Mouse (Mus musculus) neural tube, embryonic 14.5 days (tissue): ENCODE results near the gene Mrgprh. TPM values are rescaled to one million over a fixed set of nuclear protein-coding genes. Genes with fewer than 3 reads are reported as not detected.

Experiments used
- ATAC-seq: fragments of 200-750 bp; cut with Nextera tagmentation; 2 replicates; pipeline ENCODE4 v1.8.0; 2017; ENCODE audit warnings: low read depth, mild to moderate bottlenecking, moderate TSS enrichment, moderate library complexity
- H3K27ac ChIP-seq: fragments of 300-500 bp; sonication (generic); 2 replicates; pipeline ENCODE4 v1.5.1; 2014; ENCODE audit warnings: low read depth, mild to moderate bottlenecking, control low read depth, low read length, moderate library complexity, mixed read lengths
- H3K27me3 ChIP-seq: fragments of 300-500 bp; sonication (generic); 2 replicates; pipeline ENCODE4 v1.6.1; 2014; ENCODE audit warnings: low read length; ENCODE audit not compliant: control insufficient read depth, insufficient read depth
- H3K36me3 ChIP-seq: fragments of 300-500 bp; sonication (generic); 2 replicates; pipeline ENCODE4 v1.6.1; 2014; ENCODE audit warnings: low read length, mixed read lengths; ENCODE audit not compliant: control insufficient read depth, insufficient read depth
- H3K4me1 ChIP-seq: fragments of 300-500 bp; sonication (generic); 2 replicates; pipeline ENCODE4 v1.6.1; 2014; ENCODE audit warnings: low read length; ENCODE audit not compliant: control insufficient read depth, insufficient read depth
- H3K4me2 ChIP-seq: fragments of 300-500 bp; sonication (generic); 2 replicates; pipeline ENCODE4 v1.6.1; 2014; ENCODE audit warnings: mild to moderate bottlenecking, low read depth, low read length, control low read depth
- H3K4me3 ChIP-seq: fragments of 300-500 bp; sonication (generic); 2 replicates; pipeline ENCODE4 v1.5.1; 2014; ENCODE audit warnings: low read depth, low read length, control low read depth, mixed read lengths
- H3K9ac ChIP-seq: fragments of 300-500 bp; sonication (generic); replicated peaks from 2 replicates; pipeline ENCODE4 v1.6.1; 2014; ENCODE audit warnings: low read depth, mild to moderate bottlenecking, control low read depth, low read length, mixed read lengths
- H3K9me3 ChIP-seq: fragments of 300-500 bp; sonication (generic); 2 replicates; pipeline ENCODE4 v1.6.1; 2016; ENCODE audit warnings: low read length; ENCODE audit not compliant: control insufficient read depth
- WGBS: fragments of 180-500 bp; shearing (Covaris S2); extraction: QIAGEN DNeasy Blood & Tissue Kit; methylation state at CpG from one replicate; pipeline ENCODE4 v1.1.7; 2014; 5-methylcytosine and 5-hydroxymethylcytosine counted together
- polyA plus RNA-seq: library from polyadenylated mRNA; unstranded; fragments of >200 nt; fragmentation: Nextera tagmentation; extraction: Ambion mirVana; gene quantifications from 2 replicates; pipeline ENCODE4 v1.2.1, GENCODE M21; 2014

The Mrgprh gene
- polyA plus RNA-seq, 1 experiment from 2014 or later = not detected

- no peak for ATAC-seq
- H3K9me3 ChIP-seq = no peaks in the 10 kb centered on the region
- H3K4me2 ChIP-seq = no peak overlapping the region
- no peak overlapping the region for H3K4me3 ChIP-seq
- WGBS = 91% methylated on average over 4 of the region's 4 CpGs
- H3K27ac ChIP-seq = no peak overlapping the region
- H3K4me1 ChIP-seq = no peaks in the 10 kb centered on the region
- H3K9ac ChIP-seq = no peak overlapping the region
- no peaks in the 10 kb centered on the region for H3K27me3 ChIP-seq
- H3K36me3 ChIP-seq = no peaks in the 10 kb centered on the region
Measured at GRCm38 (mm10) chr17:12844540-12844939, 31.3 kb upstream of the Mrgprh start.

- H3K36me3 ChIP-seq = no peaks in the 10 kb centered on the region
- no peaks in the 10 kb centered on the region for H3K4me1 ChIP-seq
- H3K27ac ChIP-seq = no peak overlapping the region
- no peak overlapping the region for H3K4me2 ChIP-seq
- ATAC-seq = no peak
- H3K9ac ChIP-seq = no peak overlapping the region
- 58% methylated on average over 5 of the region's 5 CpGs for WGBS
- H3K4me3 ChIP-seq = no peak overlapping the region
- H3K9me3 ChIP-seq = no peaks in the 10 kb centered on the region
- H3K27me3 ChIP-seq = no peaks in the 10 kb centered on the region
Measured at GRCm38 (mm10) chr17:12845862-12846261, 30.0 kb upstream of the Mrgprh start.

GRCm38 (mm10) chr17:12846474-12846873 lies 29.4 kb upstream of the Mrgprh start:
- H3K9me3 ChIP-seq = no peaks in the 10 kb centered on the region
- no peak overlapping the region for H3K4me2 ChIP-seq
- no peak overlapping the region for H3K27ac ChIP-seq
- no peaks in the 10 kb centered on the region for H3K4me1 ChIP-seq
- no peaks in the 10 kb centered on the region for H3K36me3 ChIP-seq
- H3K27me3 ChIP-seq = no peaks in the 10 kb centered on the region
- no peak overlapping the region for H3K9ac ChIP-seq
- ATAC-seq = no peak
- no peak overlapping the region for H3K4me3 ChIP-seq
- WGBS = 73% methylated on average over 5 of the region's 5 CpGs

DNA sequence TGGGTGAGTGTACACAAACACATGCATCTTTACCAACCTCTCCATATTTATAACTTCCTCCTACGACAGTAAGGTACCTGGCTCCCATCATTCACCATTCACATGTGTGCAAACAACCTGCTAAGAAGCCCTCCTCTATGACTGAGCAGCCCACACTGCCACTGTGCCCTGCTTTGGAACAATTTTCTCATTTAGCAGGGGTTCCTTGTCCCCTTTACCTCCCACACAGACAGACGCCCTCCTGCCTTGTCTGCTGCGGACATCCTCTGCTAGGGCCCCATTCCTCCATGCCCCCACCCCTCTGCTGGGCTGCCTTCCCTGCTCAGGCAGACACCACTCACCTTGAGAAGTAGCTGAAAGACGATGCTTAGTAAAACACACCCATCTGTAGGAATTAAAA lies 28.1 kb upstream of the Mrgprh start:
- ATAC-seq = no peak
- no peaks in the 10 kb centered on the region for H3K36me3 ChIP-seq
- no peaks in the 10 kb centered on the region for H3K27me3 ChIP-seq
- no peak overlapping the region for H3K4me3 ChIP-seq
- 73% methylated on average over 4 of the region's 4 CpGs for WGBS
- no peaks in the 10 kb centered on the region for H3K4me1 ChIP-seq
- H3K9me3 ChIP-seq = no peaks in the 10 kb centered on the region
- H3K27ac ChIP-seq = no peak overlapping the region
- no peak overlapping the region for H3K4me2 ChIP-seq
- H3K9ac ChIP-seq = no peak overlapping the region

GRCm38 (mm10) chr17:12849778-12850382 lies 26.0 kb upstream of the Mrgprh start:
- Histone ChIP-seq H3K27me3 (no peaks in the 10 kb centered on the region), H3K9ac (no peak overlapping the region), H3K4me2 (no peak overlapping the region), H3K9me3 (no peaks in the 10 kb centered on the region), H3K36me3 (no peaks in the 10 kb centered on the region), H3K27ac (no peak overlapping the region), H3K4me3 (no peak overlapping the region), H3K4me1 (no peaks in the 10 kb centered on the region)
- WGBS = 91% methylated on average over 8 of the region's 8 CpGs
- no peak for ATAC-seq

DNA sequence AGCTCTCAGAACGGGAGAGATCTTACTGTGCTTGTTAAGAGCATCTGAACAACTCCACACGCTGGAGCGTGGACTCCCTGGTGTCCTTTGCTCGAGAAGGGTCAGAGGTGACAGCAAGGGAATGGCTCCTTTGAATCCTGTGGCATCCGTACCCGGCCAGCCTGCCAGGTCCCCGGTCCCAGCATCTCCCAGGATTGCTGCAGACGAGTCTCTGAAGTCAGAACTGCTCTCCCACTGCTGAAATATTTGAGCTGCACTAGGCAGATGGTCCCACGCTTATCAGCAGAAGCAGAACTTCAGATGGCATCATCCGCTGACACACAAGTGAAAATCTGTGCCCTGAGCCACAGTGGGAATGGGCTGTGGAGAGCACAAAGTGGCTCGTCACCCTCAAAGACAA lies 24.1 kb upstream of the Mrgprh start:
- no peak overlapping the region for H3K4me2 ChIP-seq
- ATAC-seq = no peak
- H3K36me3 ChIP-seq = no peaks in the 10 kb centered on the region
- WGBS = 70% methylated on average over 11 of the region's 11 CpGs
- no peaks in the 10 kb centered on the region for H3K27me3 ChIP-seq
- no peaks in the 10 kb centered on the region for H3K9me3 ChIP-seq
- no peaks in the 10 kb centered on the region for H3K4me1 ChIP-seq
- H3K4me3 ChIP-seq = no peak overlapping the region
- H3K9ac ChIP-seq = no peak overlapping the region
- no peak overlapping the region for H3K27ac ChIP-seq

GRCm38 (mm10) chr17:12853821-12854220 lies 22.0 kb upstream of the Mrgprh start:
- WGBS = 79% methylated on average over 2 of the region's 2 CpGs
- no peaks in the 10 kb centered on the region for H3K36me3 ChIP-seq
- no peak overlapping the region for H3K27ac ChIP-seq
- no peak for ATAC-seq
- H3K9me3 ChIP-seq = no peaks in the 10 kb centered on the region
- H3K4me3 ChIP-seq = no peak overlapping the region
- no peak overlapping the region for H3K9ac ChIP-seq
- no peaks in the 10 kb centered on the region for H3K27me3 ChIP-seq
- no peak overlapping the region for H3K4me2 ChIP-seq
- H3K4me1 ChIP-seq = no peaks in the 10 kb centered on the region

DNA sequence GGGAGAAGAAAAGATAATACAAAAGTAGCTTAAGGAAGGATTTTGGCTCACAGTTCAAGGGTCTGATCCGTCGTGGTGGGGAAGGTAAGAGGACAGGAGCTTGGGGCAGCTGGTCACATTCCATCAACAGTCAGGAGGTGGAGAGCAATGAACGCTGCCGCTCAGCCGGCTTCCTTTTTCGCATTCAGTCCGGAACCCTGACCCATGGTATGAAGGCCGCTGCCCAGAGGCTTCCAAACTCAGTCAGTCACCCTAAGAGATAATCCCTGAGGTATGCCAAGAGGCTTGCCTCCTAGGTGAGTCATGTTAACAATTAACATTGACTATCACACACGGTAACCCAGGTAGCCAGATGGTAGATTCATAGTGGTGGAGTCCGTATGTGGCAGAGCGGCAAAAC lies 21.4 kb upstream of the Mrgprh start:
- Histone ChIP-seq H3K4me3 (no peak overlapping the region), H3K4me2 (no peak overlapping the region), H3K36me3 (no peaks in the 10 kb centered on the region), H3K4me1 (no peaks in the 10 kb centered on the region), H3K27me3 (no peaks in the 10 kb centered on the region), H3K9me3 (no peaks in the 10 kb centered on the region), H3K9ac (no peak overlapping the region), H3K27ac (no peak overlapping the region)
- WGBS = 91% methylated on average over 11 of the region's 11 CpGs
- ATAC-seq = no peak

DNA sequence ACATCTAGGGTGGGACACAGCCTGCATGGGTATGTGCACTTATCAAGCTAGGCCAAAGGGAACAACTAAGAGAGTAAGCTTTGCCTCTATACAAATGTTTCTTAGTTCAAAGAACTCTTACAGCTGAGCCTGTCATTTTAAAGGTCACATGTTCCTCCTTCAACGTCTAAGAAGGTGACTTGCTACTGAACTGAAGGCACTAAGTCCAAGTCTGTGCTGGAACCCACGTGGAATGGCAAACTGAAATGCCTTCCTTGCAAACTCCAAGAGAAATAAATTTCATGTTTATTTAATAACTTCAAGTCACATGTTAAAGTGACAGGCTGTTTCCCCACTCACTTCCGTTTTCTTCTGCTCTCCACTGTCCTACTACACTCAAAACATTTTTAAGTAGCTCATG lies 18.4 kb upstream of the Mrgprh start:
- no peak overlapping the region for H3K4me2 ChIP-seq
- no peak overlapping the region for H3K4me3 ChIP-seq
- H3K27me3 ChIP-seq = no peaks in the 10 kb centered on the region
- H3K36me3 ChIP-seq = no peaks in the 10 kb centered on the region
- WGBS = 63% methylated on average over 3 of the region's 3 CpGs
- H3K9me3 ChIP-seq = no peaks in the 10 kb centered on the region
- no peaks in the 10 kb centered on the region for H3K4me1 ChIP-seq
- H3K27ac ChIP-seq = no peak overlapping the region
- no peak for ATAC-seq
- no peak overlapping the region for H3K9ac ChIP-seq
